Mouse (Mus musculus): ENCODE data around the gene Dnmt3a. TPM values are rescaled to one million over a fixed set of nuclear protein-coding genes. Genes with fewer than 3 reads are reported as not detected.

Dnmt3a gene
- polyA plus RNA-seq, 1 experiment from 2014 or later: 56.5 TPM

DNA sequence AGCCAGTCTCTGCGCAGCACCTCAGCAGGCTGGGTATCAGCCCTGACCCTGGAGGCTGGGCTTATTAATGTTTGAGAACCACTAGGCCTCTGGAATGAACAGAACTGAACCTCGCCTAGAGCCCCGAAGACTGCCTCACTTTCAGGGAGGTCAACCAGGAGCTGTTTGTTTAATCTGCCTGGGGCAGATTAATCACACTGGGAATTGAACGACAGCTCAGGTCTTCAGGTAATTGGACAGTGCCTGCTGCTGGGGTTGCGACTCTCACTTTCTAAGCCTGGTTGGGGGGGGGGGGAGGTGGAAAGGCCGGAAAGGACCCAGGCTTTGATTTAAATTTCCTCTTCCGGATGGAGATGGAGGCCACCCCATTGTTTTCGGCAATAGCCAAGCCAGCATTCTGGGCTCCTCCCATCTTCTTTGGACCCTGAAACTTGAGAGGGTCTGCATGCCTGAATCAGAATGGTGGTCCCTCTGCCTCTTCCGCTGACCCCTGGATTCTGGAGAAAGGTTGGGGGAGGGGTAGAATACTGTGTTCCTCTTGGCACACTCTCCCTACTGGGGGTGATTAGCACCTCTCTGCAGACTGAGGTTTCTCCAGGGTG is 79.2 kb downstream of the Dnmt3a start:
- Histone ChIP-seq H3K9ac (ENCODE audit: low read length) (0 out of 2 replicates have a peak overlapping the region, but pooled peaks have one; percentile 2), H3K36me3 (ENCODE audit: control insufficient read depth, insufficient read depth, low read length) (no peaks in the 10 kb centered on the region), H3K27me3 (ENCODE audit: control insufficient read depth, insufficient read depth, low read length) (peaks cover 3% of the 10 kb centered on the region; the same call in 1 of the 2 replicates), H3K27ac (ENCODE audit: low read depth, low read length) (no peak overlapping the region; the same call in 1 of the 2 replicates), H3K9me3 (ENCODE audit: control insufficient read depth, low read length) (no peaks in the 10 kb centered on the region), H3K4me2 (no peak overlapping the region), H3K4me3 (ENCODE audit: low read depth, low read length) (no peak overlapping the region), H3K4me1 (ENCODE audit: control insufficient read depth, insufficient read depth, low read length) (peaks cover 43% of the 10 kb centered on the region)
- ATAC-seq (ENCODE audit: low FRiP score) (no peak), DNase-seq (ENCODE audit: low spot score, missing footprints) (no peak)
- WGBS: 21% methylated on average over 9 of the region's 9 CpGs

DNA sequence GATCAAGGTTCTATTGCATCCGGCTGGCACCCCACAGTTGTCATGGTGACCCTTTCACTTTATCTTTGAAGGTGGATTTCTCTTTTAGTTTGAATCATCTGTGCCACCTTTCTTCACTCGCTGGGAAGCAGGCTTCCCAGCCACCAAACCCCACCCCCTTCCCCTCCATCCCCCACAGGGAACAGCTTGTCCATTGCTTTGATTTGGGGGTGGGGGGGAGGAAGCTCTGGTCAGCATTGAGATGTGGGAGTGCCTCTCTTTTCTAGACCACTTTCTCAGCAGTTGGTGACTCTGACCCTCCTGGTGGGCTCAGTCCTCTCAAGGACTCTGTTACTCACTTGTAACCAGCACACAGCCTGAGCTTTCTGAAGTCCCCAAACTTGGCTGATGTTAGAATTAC is 80.8 kb downstream of the Dnmt3a start:
- Histone ChIP-seq H3K4me3 (ENCODE audit: low read depth, low read length) (no peak overlapping the region), H3K9ac (ENCODE audit: low read length) (no peak overlapping the region), H3K4me2 (no peak overlapping the region), H3K27ac (ENCODE audit: low read depth, low read length) (no peak overlapping the region; the same call in 1 of the 2 replicates), H3K27me3 (ENCODE audit: control insufficient read depth, insufficient read depth, low read length) (peaks cover 3% of the 10 kb centered on the region), H3K4me1 (ENCODE audit: control insufficient read depth, insufficient read depth, low read length) (peaks cover 52% of the 10 kb centered on the region), H3K36me3 (ENCODE audit: control insufficient read depth, insufficient read depth, low read length) (no peaks in the 10 kb centered on the region), H3K9me3 (ENCODE audit: control insufficient read depth, low read length) (no peaks in the 10 kb centered on the region)
- WGBS: 41% methylated on average over 2 of the region's 2 CpGs
- ATAC-seq (ENCODE audit: low FRiP score) (no peak), DNase-seq (ENCODE audit: low spot score, missing footprints) (no peak)

DNA sequence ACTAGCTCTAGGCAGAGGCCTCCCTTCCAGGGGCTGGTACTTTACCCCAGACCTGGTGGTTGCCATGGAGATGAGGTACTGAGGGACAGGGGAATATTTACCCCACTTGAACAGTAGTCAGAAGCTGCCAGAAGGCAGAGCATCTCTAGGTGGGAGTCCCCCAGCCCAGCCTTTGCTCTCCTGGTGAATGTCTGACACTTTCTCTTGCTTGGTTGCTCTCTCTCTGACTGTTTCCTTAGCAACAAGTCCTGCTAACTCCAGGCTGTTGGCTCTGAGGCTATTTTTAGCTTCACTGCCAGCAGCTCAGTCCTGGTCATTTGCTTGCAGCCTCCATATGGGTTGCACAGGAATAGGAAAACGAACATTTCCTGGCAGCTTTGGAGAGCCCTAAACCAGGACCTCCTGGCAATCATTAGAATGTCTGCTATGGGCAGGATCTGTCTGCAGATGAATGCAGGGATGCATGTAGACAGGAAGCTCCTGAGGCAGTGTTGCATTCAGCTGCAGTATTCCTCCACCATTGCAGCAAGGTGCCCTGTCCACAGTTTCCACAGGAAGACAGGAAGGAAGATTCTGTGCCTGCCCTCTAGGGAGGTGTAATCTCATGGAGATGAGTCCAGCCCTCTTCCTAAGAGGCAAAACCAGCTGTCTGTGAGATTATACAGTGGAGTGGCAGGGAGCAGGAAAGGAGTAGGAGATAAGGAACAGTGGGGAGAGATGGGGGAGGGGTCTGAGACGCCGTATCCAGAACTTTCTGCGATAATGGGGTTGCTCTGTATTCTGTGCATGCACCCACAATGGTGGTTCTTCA is 81.9 kb downstream of the Dnmt3a start:
- Histone ChIP-seq H3K36me3 (ENCODE audit: control insufficient read depth, insufficient read depth, low read length) (no peaks in the 10 kb centered on the region), H3K9ac (ENCODE audit: low read length) (no peak overlapping the region), H3K4me3 (ENCODE audit: low read depth, low read length) (no peak overlapping the region), H3K9me3 (ENCODE audit: control insufficient read depth, low read length) (no peaks in the 10 kb centered on the region), H3K4me2 (no peak overlapping the region), H3K27me3 (ENCODE audit: control insufficient read depth, insufficient read depth, low read length) (peaks cover 3% of the 10 kb centered on the region), H3K27ac (ENCODE audit: low read depth, low read length) (peak overlapping the region; percentile 49), H3K4me1 (ENCODE audit: control insufficient read depth, insufficient read depth, low read length) (peaks cover 60% of the 10 kb centered on the region)
- DNase-seq (ENCODE audit: low spot score, missing footprints): peak; percentile 91
- WGBS: 34% methylated on average over 4 of the region's 4 CpGs
- peak; percentile 54 for ATAC-seq (ENCODE audit: low FRiP score)

DNA sequence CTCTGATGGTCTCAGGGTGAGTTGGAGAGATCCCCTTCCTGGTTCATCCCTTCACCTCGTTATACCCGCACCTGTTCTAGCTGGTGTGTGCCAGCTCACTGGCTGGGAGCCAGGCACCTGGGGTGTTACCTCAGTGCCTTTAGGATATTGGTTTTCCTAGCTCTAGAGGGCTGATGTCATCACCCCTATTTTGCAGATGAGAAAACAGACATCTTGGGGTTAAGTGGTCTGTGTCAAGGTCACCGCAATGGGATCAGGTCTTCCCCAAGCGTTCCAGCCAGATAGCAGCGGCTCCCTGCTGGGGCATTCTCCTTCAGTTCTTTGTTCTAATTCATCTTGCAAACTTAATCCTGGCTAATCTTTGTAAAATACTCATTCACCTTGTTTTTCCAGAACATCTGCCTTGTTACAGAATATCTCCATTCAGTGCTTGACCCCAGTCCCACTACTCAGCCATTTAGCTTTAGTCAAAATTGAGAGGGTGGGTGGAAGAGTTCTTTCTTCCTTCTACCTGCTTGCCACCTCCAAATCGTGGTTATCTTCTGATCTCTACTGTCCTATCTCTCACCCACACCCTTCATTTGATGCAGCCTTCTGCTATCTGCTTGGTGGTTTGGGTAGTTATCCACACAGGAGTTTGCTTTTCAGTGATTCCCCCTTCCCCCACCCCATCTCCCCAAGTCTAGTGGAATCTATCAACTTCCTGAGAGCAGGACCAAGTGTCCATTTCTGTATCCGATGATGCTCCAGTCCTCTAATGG is 84.2 kb downstream of the Dnmt3a start:
- H3K4me1 ChIP-seq (ENCODE audit: control insufficient read depth, insufficient read depth, low read length): peaks cover 61% of the 10 kb centered on the region
- H3K27ac ChIP-seq (ENCODE audit: low read depth, low read length): no peak overlapping the region
- ATAC-seq (ENCODE audit: low FRiP score) (no peak), DNase-seq (ENCODE audit: low spot score, missing footprints) (no peak)
- no peak overlapping the region for H3K9ac ChIP-seq (ENCODE audit: low read length)
- 13% methylated on average over 7 of the region's 7 CpGs for WGBS
- no peaks in the 10 kb centered on the region for H3K36me3 ChIP-seq (ENCODE audit: control insufficient read depth, insufficient read depth, low read length)
- no peak overlapping the region for H3K4me2 ChIP-seq
- H3K4me3 ChIP-seq (ENCODE audit: low read depth, low read length): no peak overlapping the region
- no peaks in the 10 kb centered on the region for H3K9me3 ChIP-seq (ENCODE audit: control insufficient read depth, low read length)
- H3K27me3 ChIP-seq (ENCODE audit: control insufficient read depth, insufficient read depth, low read length): peaks cover 3% of the 10 kb centered on the region

DNA sequence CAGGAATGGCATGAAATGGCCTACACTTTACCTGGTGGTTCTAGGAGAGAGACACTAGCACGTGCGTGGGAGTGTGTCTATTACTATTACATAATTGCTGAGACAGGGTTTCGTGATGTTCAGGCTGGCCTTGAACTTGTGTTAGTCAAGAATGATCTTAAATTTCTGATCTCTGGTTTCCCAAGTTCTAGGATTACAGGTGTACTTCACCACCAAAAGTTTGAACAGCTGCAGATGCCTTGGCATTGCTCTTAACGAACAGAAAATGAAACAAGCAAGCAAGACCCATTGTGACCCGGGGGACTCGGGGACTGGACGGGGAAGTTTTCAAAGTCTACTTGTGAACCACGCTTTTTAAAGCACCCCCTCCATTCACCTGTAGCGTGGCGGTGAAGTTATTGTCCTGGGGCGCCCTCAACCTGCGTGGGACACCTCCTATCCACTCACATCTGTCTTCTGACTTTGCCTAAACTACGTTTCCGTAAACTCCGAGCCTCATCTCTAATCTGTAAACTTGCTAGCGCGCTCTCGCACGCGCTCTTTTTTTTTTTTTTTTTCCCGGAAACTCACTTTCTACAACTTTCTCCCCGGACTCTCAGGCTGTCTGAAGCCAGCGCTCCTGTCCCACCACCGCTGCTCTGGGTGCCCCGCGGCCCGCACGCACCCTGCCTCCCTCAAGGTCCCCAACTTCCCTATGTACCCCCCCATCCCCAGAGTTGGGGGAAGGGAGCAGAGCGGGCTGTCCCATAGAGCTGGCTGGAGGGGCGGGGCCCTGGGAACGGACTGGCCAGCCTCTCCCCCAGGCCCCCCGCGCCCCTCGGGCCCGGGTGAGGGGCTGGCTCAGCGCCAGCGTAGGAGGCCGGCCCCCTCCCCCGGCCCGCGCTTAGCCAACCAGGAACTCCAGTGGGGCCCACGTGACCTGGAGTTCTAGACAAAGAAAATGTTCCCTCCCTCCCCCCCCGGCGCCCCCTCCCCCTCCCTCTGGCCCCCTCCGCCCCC is 85.2 kb downstream of the Dnmt3a start:
- Histone ChIP-seq H3K9ac (ENCODE audit: low read length) (peak overlapping the region; percentile 75), H3K27me3 (ENCODE audit: control insufficient read depth, insufficient read depth, low read length) (peaks cover 3% of the 10 kb centered on the region), H3K9me3 (ENCODE audit: control insufficient read depth, low read length) (no peaks in the 10 kb centered on the region), H3K4me2 (peak overlapping the region; percentile 77), H3K36me3 (ENCODE audit: control insufficient read depth, insufficient read depth, low read length) (peaks cover 4% of the 10 kb centered on the region; the same call in 1 of the 2 replicates), H3K4me1 (ENCODE audit: control insufficient read depth, insufficient read depth, low read length) (peaks cover 52% of the 10 kb centered on the region), H3K4me3 (ENCODE audit: low read depth, low read length) (peak overlapping the region; percentile 56), H3K27ac (ENCODE audit: low read depth, low read length) (peak overlapping the region; percentile 73)
- WGBS: 1% methylated on average over 39 of the region's 45 CpGs
- DNase-seq (ENCODE audit: low spot score, missing footprints) (peak; percentile 98), ATAC-seq (ENCODE audit: low FRiP score) (peak; percentile 91)

DNA sequence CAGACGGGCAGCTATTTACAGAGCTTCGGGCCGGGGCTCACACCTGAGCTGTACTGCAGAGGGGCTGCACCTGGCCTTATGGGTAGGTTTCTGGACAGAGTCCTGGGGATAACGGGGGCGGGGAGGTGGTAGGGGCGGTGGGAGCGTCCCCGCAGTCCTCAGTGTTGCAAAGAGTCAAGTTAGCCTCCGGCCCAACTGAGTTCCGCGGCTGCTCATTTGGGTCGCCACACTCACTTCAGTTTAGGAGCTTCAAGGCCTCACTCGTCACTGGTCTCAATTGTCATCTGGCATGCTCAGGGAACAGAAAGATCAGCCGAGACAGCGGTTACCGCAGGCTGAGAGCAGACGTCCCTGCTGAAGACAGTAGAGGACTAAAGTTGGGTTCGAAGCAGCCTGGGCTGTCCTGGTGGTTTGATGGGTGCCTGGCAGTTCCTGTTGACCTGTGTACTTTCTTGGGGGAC is 86.0 kb downstream of the Dnmt3a start:
- ATAC-seq (ENCODE audit: low FRiP score) (peak; percentile 74), DNase-seq (ENCODE audit: low spot score, missing footprints) (peak; percentile 97)
- Histone ChIP-seq H3K9ac (ENCODE audit: low read length) (peak overlapping the region; percentile 75), H3K4me1 (ENCODE audit: control insufficient read depth, insufficient read depth, low read length) (peaks cover 45% of the 10 kb centered on the region), H3K36me3 (ENCODE audit: control insufficient read depth, insufficient read depth, low read length) (peaks cover 12% of the 10 kb centered on the region; the same call in 1 of the 2 replicates), H3K4me3 (ENCODE audit: low read depth, low read length) (peak overlapping the region; percentile 56), H3K27ac (ENCODE audit: low read depth, low read length) (peak overlapping the region; percentile 73), H3K27me3 (ENCODE audit: control insufficient read depth, insufficient read depth, low read length) (peaks cover 3% of the 10 kb centered on the region), H3K9me3 (ENCODE audit: control insufficient read depth, low read length) (no peaks in the 10 kb centered on the region), H3K4me2 (peak overlapping the region; percentile 77)
- 1% methylated on average over 18 of the region's 18 CpGs for WGBS

DNA sequence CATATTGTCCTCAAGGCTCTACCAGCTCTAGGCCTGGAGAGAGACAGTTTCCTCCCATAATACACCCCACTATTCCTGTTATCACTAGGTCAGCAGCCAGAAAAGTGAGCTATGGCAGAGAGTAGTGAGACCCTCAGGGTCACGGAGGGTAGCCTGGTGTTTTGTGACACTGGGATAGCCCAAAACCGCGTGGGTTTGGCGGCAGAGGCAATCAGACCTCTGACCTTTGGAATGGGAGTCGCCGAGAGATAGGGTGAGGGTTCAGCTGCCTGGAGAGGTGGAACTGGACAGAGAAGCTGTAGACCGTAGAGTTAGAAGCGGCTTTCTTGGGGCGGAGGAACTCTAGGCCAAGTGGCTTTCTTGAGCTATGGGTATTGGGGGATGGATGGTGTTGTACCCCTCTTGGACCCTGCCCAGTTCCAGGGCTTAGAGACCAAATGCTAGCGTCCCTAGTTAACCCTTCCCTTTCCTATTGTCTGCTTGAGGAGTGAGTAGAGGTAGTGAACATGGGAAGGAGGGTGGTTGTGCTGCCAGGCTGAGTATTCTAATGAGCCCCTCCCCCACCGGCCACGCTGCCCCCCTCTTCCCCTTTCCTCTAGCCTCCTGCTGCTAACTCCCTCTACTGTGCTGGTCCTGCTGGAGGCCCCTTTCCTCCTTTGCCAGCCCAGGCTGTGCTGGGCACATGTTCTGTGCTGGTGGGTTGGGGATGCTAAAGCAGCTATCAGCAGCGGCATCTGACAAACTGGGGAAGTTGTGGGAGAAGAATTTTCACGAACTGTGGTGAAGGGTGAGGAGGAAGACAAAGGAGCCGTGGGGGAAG is 86.6 kb downstream of the Dnmt3a start:
- peak overlapping the region; percentile 75 for H3K9ac ChIP-seq (ENCODE audit: low read length)
- peak; percentile 95 for DNase-seq (ENCODE audit: low spot score, missing footprints)
- WGBS: 5% methylated on average over 15 of the region's 15 CpGs
- peak overlapping the region; percentile 73 for H3K27ac ChIP-seq (ENCODE audit: low read depth, low read length)
- H3K4me3 ChIP-seq (ENCODE audit: low read depth, low read length): peak overlapping the region; percentile 56
- peak; percentile 52 for ATAC-seq (ENCODE audit: low FRiP score)
- H3K4me1 ChIP-seq (ENCODE audit: control insufficient read depth, insufficient read depth, low read length): peaks cover 38% of the 10 kb centered on the region
- peaks cover 18% of the 10 kb centered on the region for H3K36me3 ChIP-seq (ENCODE audit: control insufficient read depth, insufficient read depth, low read length)
- H3K27me3 ChIP-seq (ENCODE audit: control insufficient read depth, insufficient read depth, low read length): peaks cover 3% of the 10 kb centered on the region
- H3K9me3 ChIP-seq (ENCODE audit: control insufficient read depth, low read length): no peaks in the 10 kb centered on the region
- H3K4me2 ChIP-seq: peak overlapping the region; percentile 77

All from midbrain, embryonic 11.5 days (tissue).